Mouse (Mus musculus): Measurements from ENCODE around the gene Dnaic1. TPM values are rescaled to one million over a fixed set of nuclear protein-coding genes. Genes with fewer than 3 reads are reported as not detected.

Dnaic1 gene
- polyA plus RNA-seq, 1 experiment from 2014 or later, result 1.1 TPM

DNA sequence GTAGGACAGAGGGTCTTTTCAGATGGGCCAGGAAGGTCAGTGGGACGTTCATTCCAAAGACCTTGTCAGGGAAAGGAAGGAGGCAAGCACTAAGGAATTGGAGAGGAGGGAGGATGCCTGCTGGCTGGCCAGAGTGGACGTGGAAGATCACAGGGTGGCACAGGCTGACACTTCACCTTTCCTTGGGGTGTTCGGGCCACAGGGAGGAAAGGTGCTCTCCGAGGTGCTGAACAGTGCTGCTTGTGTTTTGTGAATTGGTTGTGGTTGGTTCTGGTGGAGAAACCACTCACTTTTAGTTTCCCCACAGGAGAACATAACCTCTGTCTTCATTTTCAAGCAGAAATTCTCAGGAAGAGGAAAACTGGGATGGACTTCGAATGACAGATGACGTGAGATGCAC lies 37.2 kb upstream of the Dnaic1 start:
- Histone ChIP-seq H3K4me1 (ENCODE audit: control insufficient read depth, insufficient read depth, low read length) (no peaks in the 10 kb centered on the region), H3K4me2 (ENCODE audit: low read depth, severe bottlenecking) (no peak overlapping the region), H3K4me3 (ENCODE audit: low read depth, low read length) (no peak overlapping the region), H3K27me3 (ENCODE audit: control insufficient read depth, insufficient read depth, low read length) (no peaks in the 10 kb centered on the region), H3K27ac (replicated peaks; ENCODE audit: low read depth, low read length) (no peak overlapping the region), H3K9me3 (ENCODE audit: control insufficient read depth, low read length) (no peaks in the 10 kb centered on the region), H3K36me3 (ENCODE audit: control insufficient read depth, insufficient read depth, low read length) (no peaks in the 10 kb centered on the region), H3K9ac (ENCODE audit: low read length) (no peak overlapping the region)
- DNase-seq (ENCODE audit: low spot score) (peak; percentile 84), ATAC-seq (ENCODE audit: insufficient number of reproducible peaks, low FRiP score, low TSS enrichment, low read depth) (no peak)
- 24% methylated on average over 6 of the region's 6 CpGs for WGBS

DNA sequence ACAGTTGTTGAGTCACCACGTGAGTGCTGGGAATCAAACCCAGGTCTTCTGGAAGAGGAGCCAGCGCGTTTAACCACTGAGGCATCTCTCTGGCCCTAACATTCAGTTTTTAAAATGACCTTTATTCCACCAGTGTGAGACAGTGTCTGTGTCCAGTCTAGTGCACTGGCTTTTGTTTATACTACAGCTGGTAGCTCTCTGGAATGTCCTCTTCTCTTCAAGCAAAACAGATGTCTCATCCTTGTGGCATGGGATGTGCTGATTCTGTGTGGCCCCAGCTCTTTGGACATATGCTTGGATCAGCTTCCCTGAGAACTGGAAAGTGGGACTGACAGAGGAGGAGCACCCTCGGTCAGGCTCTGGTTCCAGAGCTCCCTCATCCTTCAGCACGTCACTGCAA lies 34.7 kb upstream of the Dnaic1 start:
- Histone ChIP-seq H3K9ac (ENCODE audit: low read length) (no peak overlapping the region), H3K4me3 (ENCODE audit: low read depth, low read length) (no peak overlapping the region), H3K4me2 (ENCODE audit: low read depth, severe bottlenecking) (no peak overlapping the region), H3K36me3 (ENCODE audit: control insufficient read depth, insufficient read depth, low read length) (no peaks in the 10 kb centered on the region), H3K4me1 (ENCODE audit: control insufficient read depth, insufficient read depth, low read length) (no peaks in the 10 kb centered on the region), H3K9me3 (ENCODE audit: control insufficient read depth, low read length) (no peaks in the 10 kb centered on the region), H3K27ac (replicated peaks; ENCODE audit: low read depth, low read length) (no peak overlapping the region), H3K27me3 (ENCODE audit: control insufficient read depth, insufficient read depth, low read length) (no peaks in the 10 kb centered on the region)
- DNase-seq (ENCODE audit: low spot score), result no peak
- WGBS, result 72% methylated on average over 5 of the region's 5 CpGs
- no peak for ATAC-seq (ENCODE audit: insufficient number of reproducible peaks, low FRiP score, low TSS enrichment, low read depth)

DNA sequence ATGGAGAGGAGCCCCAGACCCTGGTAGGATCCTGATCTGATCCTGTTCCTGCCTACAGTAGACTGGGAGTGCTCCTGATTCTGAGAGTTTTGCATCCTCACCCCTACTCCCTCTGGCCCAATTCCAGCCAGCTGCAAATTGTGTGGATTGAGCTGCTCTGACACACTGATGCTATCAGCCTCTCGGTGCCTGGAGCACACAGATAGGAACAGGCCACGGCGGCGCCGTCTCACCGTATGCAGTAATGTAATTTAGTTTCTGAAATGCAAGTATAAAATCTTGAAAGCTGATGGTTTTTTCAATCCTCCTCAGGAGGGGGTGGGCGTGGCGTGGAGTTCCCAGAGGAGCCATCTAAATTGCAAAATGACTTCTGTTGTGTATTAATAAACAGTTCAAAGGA lies 27.4 kb upstream of the Dnaic1 start:
- no peaks in the 10 kb centered on the region for H3K36me3 ChIP-seq (ENCODE audit: control insufficient read depth, insufficient read depth, low read length)
- no peaks in the 10 kb centered on the region for H3K27me3 ChIP-seq (ENCODE audit: control insufficient read depth, insufficient read depth, low read length)
- ATAC-seq (ENCODE audit: insufficient number of reproducible peaks, low FRiP score, low TSS enrichment, low read depth) (no peak), DNase-seq (ENCODE audit: low spot score) (no peak)
- H3K27ac ChIP-seq (replicated peaks; ENCODE audit: low read depth, low read length), result no peak overlapping the region
- no peaks in the 10 kb centered on the region for H3K4me1 ChIP-seq (ENCODE audit: control insufficient read depth, insufficient read depth, low read length)
- H3K9ac ChIP-seq (ENCODE audit: low read length), result no peak overlapping the region
- WGBS, result 86% methylated on average over 8 of the region's 8 CpGs
- no peak overlapping the region for H3K4me2 ChIP-seq (ENCODE audit: low read depth, severe bottlenecking)
- no peak overlapping the region for H3K4me3 ChIP-seq (ENCODE audit: low read depth, low read length)
- no peaks in the 10 kb centered on the region for H3K9me3 ChIP-seq (ENCODE audit: control insufficient read depth, low read length)

DNA sequence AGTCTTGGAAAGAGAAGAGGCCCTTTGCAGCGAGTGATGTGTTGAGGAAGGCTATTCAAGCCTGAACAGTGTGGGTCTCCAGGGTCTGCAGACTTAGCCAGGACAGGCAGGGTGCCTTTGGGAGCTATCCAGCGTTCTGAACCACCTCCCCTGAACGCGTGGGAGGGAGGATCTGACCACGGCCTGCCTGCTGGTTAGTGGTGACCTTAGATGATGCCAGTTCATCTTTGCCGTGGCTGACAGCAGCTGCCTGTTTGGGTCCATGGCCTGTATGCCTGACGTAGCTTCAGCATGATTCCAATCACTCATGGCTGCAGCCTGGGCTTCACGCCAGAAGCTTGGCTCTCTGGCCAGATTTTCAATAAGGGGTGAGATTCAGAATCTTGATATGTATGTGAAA lies 23.6 kb upstream of the Dnaic1 start:
- DNase-seq (ENCODE audit: low spot score) (peak; percentile 84), ATAC-seq (ENCODE audit: insufficient number of reproducible peaks, low FRiP score, low TSS enrichment, low read depth) (no peak)
- H3K27me3 ChIP-seq (ENCODE audit: control insufficient read depth, insufficient read depth, low read length), result no peaks in the 10 kb centered on the region

DNA sequence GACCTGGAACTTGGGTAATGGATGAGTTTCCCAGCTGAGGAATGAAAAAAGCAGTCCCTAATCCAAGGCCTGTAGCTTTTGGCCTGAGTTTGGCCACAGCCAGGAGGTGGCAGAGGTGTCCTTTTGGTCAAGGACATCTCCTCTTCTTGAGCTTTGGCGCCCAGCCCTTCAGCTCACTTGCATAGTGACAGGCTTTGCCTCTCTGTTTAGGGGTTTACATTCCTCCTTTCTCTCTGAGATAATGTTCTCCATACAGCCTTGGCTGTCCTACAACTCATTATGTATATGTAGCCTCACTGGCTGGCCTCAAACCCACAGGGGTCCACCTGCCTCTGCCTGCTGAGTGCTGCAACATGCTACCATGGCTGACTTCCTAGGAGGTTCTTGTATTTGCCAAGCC lies 22.5 kb upstream of the Dnaic1 start:
- Histone ChIP-seq H3K9ac (ENCODE audit: low read length) (no peak overlapping the region), H3K27ac (replicated peaks; ENCODE audit: low read depth, low read length) (no peak overlapping the region), H3K27me3 (ENCODE audit: control insufficient read depth, insufficient read depth, low read length) (no peaks in the 10 kb centered on the region), H3K4me2 (ENCODE audit: low read depth, severe bottlenecking) (no peak overlapping the region), H3K9me3 (ENCODE audit: control insufficient read depth, low read length) (no peaks in the 10 kb centered on the region), H3K4me1 (ENCODE audit: control insufficient read depth, insufficient read depth, low read length) (no peaks in the 10 kb centered on the region), H3K36me3 (ENCODE audit: control insufficient read depth, insufficient read depth, low read length) (no peaks in the 10 kb centered on the region), H3K4me3 (ENCODE audit: low read depth, low read length) (no peak overlapping the region)
- 80% methylated on average over 1 of the region's 1 CpGs for WGBS
- DNase-seq (ENCODE audit: low spot score), result no peak
- no peak for ATAC-seq (ENCODE audit: insufficient number of reproducible peaks, low FRiP score, low TSS enrichment, low read depth)

More for the DNA sequence above, 23.6 kb upstream of the Dnaic1 start:
- no peaks in the 10 kb centered on the region for H3K4me1 ChIP-seq (ENCODE audit: control insufficient read depth, insufficient read depth, low read length)
- WGBS, result 15% methylated on average over 8 of the region's 8 CpGs
- no peaks in the 10 kb centered on the region for H3K9me3 ChIP-seq (ENCODE audit: control insufficient read depth, low read length)
- no peak overlapping the region for H3K4me3 ChIP-seq (ENCODE audit: low read depth, low read length)
- no peak overlapping the region for H3K4me2 ChIP-seq (ENCODE audit: low read depth, severe bottlenecking)
- no peak overlapping the region for H3K27ac ChIP-seq (replicated peaks; ENCODE audit: low read depth, low read length)
- no peaks in the 10 kb centered on the region for H3K36me3 ChIP-seq (ENCODE audit: control insufficient read depth, insufficient read depth, low read length)
- no peak overlapping the region for H3K9ac ChIP-seq (ENCODE audit: low read length)

DNA sequence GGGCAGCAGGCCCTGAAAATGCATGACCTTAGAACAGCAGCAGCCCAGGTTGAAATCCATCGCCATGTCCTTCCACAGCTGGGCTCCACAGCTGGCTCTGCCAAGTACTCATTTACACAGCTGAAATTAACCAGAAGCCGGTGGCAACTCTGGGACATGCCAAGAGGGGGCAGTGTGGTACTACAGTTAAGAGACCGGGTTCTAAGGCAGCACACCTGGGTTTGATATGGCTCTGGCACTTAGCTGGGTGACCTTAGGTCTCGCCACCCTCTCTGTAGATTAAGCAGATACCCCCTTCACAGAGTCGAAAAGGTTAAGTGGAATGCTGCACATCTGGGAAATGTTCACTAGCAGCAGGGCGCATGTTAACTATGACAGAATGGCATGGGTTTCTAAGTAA lies 17.0 kb upstream of the Dnaic1 start:
- Histone ChIP-seq H3K9ac (ENCODE audit: low read length) (no peak overlapping the region), H3K27me3 (ENCODE audit: control insufficient read depth, insufficient read depth, low read length) (no peaks in the 10 kb centered on the region), H3K4me1 (ENCODE audit: control insufficient read depth, insufficient read depth, low read length) (peaks cover 12% of the 10 kb centered on the region; the same call in 1 of the 2 replicates), H3K27ac (replicated peaks; ENCODE audit: low read depth, low read length) (no peak overlapping the region), H3K9me3 (ENCODE audit: control insufficient read depth, low read length) (no peaks in the 10 kb centered on the region), H3K4me3 (ENCODE audit: low read depth, low read length) (no peak overlapping the region), H3K4me2 (ENCODE audit: low read depth, severe bottlenecking) (no peak overlapping the region), H3K36me3 (ENCODE audit: control insufficient read depth, insufficient read depth, low read length) (no peaks in the 10 kb centered on the region)
- 11% methylated on average over 6 of the region's 6 CpGs for WGBS
- peak; percentile 77; the same call in 1 of the 2 replicates for ATAC-seq (ENCODE audit: insufficient number of reproducible peaks, low FRiP score, low TSS enrichment, low read depth)
- DNase-seq (ENCODE audit: low spot score), result peak; percentile 96

DNA sequence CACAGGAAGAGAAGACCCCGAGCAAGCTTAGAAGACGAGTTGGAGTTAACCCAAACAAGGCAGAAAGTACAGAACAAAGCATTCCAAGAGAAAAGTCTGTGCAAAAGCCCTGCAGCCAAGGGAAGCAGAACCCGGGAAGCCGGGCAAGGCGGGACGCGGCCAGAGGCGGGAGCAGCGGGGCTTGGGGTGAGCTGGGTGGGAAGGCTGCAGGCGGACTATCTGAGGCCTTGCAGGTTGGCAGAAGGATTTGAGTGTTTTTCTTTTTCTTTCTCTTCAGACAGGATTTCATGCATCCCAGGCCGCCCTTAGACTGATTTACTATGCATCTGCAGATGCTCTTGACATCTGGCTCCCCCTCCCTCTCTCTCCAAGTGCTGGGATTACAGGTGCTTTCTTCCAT lies 16.5 kb upstream of the Dnaic1 start:
- Histone ChIP-seq H3K4me1 (ENCODE audit: control insufficient read depth, insufficient read depth, low read length) (peaks cover 12% of the 10 kb centered on the region; the same call in 1 of the 2 replicates), H3K9me3 (ENCODE audit: control insufficient read depth, low read length) (no peaks in the 10 kb centered on the region), H3K4me2 (ENCODE audit: low read depth, severe bottlenecking) (no peak overlapping the region), H3K27ac (replicated peaks; ENCODE audit: low read depth, low read length) (no peak overlapping the region), H3K9ac (ENCODE audit: low read length) (no peak overlapping the region), H3K27me3 (ENCODE audit: control insufficient read depth, insufficient read depth, low read length) (no peaks in the 10 kb centered on the region), H3K36me3 (ENCODE audit: control insufficient read depth, insufficient read depth, low read length) (no peaks in the 10 kb centered on the region), H3K4me3 (ENCODE audit: low read depth, low read length) (no peak overlapping the region)
- DNase-seq (ENCODE audit: low spot score), result peak; percentile 62
- no peak for ATAC-seq (ENCODE audit: insufficient number of reproducible peaks, low FRiP score, low TSS enrichment, low read depth)
- WGBS, result 43% methylated on average over 11 of the region's 11 CpGs

DNA sequence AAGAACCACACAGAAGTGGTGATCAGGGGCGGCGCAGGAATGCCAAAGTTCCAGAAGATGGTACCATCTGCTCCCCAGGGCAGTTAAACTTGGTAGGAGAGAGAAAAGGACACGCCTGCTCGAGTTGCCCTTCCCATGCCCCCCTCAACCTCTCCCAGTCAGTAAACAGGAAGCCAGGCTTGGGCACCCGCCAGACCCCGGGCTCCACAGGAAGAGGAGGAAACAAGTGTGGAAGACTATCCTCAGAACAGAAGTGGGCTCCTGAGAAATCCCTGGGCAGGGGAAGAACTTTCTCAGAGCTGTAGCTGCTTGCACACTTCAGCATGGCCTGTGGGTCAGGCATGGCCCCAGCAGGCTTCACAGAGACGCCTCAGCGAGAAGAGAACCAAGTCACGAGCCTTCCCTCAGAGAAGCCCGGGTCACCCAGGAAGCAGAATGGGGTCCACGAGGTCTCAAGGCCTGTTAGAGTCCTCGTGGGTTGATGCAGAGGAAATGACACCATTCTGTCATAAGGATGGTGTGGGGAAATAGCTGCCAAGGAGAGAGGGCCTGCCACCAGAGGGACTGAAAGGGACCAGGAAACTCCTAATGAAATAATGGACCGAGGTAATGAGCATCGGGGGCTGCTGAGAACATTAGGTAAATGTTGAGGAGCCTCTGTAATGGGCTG lies 14.4 kb upstream of the Dnaic1 start:
- H3K9me3 ChIP-seq (ENCODE audit: control insufficient read depth, low read length), result no peaks in the 10 kb centered on the region
- no peak overlapping the region for H3K27ac ChIP-seq (replicated peaks; ENCODE audit: low read depth, low read length)
- WGBS, result 58% methylated on average over 14 of the region's 14 CpGs
- peaks cover 12% of the 10 kb centered on the region; the same call in 1 of the 2 replicates for H3K4me1 ChIP-seq (ENCODE audit: control insufficient read depth, insufficient read depth, low read length)
- ATAC-seq (ENCODE audit: insufficient number of reproducible peaks, low FRiP score, low TSS enrichment, low read depth) (no peak), DNase-seq (ENCODE audit: low spot score) (no peak)
- no peak overlapping the region for H3K4me2 ChIP-seq (ENCODE audit: low read depth, severe bottlenecking)
- H3K27me3 ChIP-seq (ENCODE audit: control insufficient read depth, insufficient read depth, low read length), result no peaks in the 10 kb centered on the region
- H3K36me3 ChIP-seq (ENCODE audit: control insufficient read depth, insufficient read depth, low read length), result no peaks in the 10 kb centered on the region
- no peak overlapping the region for H3K9ac ChIP-seq (ENCODE audit: low read length)
- no peak overlapping the region for H3K4me3 ChIP-seq (ENCODE audit: low read depth, low read length)

Measured in limb, embryonic 11.5 days (tissue).